Mouse (Mus musculus): ENCODE data around the gene Pidd1. TPM values are rescaled to one million over a fixed set of nuclear protein-coding genes. Genes with fewer than 3 reads are reported as not detected.
"Not testable (repeated sequence)": the region's sequence is repeated elsewhere in the genome, so short reads cannot be mapped to it uniquely, and the experiment has no call there.

Gene Pidd1
- total RNA-seq, 1 experiment from 2014 or later, result 3.5 TPM

DNA sequence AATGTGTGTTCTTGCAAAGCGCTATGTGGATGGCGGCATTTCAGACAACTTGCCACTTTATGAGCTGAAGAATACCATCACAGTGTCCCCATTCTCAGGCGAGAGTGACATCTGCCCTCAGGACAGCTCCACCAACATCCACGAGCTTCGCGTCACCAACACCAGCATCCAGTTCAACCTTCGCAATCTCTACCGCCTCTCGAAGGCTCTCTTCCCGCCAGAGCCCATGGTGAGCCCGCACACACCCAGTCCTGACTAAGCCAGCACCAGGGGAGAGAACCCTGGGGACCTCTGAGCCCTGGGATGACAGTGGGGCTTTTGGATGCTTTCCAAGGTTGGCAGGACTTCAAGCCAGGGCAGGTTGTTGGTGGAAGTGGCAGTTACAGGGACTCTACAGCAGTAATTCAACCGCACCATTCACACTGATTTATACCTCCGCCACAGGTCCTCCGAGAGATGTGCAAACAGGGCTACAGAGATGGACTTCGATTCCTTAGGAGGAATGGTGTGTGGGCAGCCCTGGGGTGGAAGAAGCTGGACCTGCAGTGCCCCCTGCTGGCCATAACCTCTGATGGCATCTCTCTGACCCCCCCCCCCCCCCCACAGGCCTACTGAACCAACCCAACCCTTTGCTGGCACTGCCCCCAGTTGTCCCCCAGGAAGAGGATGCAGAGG, 14.3 kb upstream of the Pidd1 start:
- peak; percentile 81 for DNase-seq

DNA sequence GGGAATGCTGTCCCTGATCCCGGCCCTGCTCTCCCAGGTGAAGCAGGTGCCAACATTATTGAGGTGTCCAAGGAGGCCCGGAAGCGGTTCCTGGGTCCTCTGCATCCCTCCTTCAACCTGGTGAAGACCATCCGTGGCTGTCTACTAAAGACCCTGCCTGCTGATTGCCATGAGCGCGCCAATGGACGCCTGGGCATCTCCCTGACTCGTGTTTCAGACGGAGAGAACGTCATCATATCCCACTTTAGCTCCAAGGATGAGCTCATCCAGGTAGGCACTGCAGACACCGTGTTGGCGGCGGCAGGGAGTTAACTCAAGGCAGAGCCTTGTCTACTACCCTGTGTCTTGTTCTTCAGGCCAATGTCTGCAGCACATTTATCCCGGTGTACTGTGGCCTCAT, 13.4 kb upstream of the Pidd1 start:
- peak; percentile 9 for DNase-seq

DNA sequence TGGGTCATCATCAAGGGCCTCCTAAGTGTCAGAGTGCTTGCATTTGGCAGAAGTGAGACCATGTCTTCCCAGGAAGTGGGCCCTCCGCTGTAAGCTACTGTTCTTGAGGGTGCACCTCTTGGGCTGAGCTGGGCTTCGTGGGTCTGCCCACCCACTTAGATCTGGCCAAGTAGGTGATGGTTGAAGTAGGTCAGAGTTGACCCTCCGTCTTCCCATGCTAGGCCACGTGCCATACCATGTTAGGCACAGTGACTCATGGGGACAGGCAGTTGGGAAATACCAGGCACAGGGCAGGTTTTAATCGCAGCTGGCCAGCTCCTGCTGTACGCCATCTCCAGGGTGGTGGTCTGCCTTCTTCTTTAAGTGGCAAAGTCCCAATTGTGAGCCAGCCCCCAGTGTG, 12.9 kb upstream of the Pidd1 start:
- peak; percentile 80 for DNase-seq

DNA sequence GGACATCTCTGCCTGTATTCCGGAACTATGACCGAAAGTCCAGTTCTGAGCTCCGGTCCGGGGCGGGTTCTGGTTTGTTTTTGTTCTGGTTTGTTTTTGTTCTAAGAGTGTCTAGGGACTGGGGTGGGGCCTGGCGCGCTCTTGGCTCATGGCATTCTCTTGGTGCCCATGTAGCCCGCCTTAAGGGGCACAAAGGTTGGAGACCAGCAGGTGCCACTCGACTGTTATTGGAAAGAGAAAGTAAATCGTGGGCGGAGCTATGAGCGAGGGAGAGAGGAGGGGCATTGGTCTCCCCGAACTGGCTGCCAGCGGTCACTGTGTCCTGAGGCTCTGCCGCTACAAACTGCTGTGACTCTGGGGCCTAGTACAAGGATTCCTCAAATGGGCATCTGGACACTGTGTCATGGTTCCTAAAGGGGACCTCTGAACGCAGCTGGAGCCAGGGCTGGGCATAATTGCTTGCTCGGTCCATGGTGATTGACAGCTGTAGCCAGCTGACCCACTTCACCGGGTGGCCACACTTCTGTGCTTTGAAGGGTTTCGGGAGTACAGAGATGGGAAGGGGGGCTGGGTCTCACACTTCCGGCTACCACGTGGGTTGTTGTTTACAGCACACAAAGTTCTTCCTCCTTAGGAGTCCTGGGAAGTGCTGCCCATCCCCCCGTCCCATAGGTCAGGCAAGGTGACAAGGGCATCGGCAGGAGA, 11.9 kb upstream of the Pidd1 start:
- DNase-seq, result peak; percentile 86

DNA sequence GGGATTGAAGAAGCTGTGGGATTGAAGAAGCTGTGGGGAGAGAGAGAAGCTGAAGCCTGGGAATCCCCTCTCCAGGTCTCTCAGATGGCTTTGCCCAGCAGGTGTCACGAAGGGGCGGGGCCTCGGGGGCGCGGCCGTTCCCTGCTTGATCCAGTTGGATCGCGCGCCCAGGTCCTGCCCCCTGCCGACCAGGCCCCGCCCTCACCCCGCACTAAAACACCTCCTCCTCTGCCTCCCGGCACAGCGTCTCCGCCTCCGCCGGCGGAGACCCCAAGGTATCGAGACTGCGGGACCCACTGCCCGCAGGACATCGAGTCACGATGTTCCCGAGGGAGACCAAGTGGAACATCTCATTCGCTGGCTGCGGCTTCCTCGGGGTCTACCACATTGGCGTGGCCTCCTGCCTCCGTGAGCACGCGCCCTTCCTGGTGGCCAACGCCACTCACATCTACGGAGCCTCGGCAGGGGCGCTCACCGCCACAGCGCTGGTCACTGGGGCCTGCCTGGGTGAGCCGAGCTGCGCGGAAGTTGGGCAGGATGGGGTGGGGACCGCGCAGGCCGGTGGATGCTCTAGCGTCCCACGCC, 11.2 kb upstream of the Pidd1 start, which contains the start of gene Pnpla2:
Pnpla2 (plus strand) TSS at position 232 of the 585 bp plus-strand sequence.
- DNase-seq, result peak; percentile 99

DNA sequence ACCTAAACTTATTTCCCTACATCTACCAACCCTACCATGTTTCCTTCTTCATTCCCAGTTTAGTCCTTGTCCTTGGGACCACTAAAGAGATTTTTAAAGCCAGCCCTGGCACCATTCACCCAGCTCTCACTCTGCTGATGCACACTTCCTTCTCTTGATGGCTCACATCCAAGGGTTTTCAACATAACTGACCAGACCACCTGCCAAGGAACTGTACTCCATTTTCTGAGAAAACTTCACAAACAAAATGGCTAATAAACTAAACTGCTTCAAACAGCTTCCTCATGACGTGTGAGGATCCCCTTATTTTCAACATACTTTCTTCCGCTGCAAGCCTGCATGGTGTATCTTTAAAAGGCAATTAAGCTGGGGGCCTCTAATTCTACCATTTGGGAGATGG, 9.8 kb upstream of the Pidd1 start:
- no peak for DNase-seq

DNA sequence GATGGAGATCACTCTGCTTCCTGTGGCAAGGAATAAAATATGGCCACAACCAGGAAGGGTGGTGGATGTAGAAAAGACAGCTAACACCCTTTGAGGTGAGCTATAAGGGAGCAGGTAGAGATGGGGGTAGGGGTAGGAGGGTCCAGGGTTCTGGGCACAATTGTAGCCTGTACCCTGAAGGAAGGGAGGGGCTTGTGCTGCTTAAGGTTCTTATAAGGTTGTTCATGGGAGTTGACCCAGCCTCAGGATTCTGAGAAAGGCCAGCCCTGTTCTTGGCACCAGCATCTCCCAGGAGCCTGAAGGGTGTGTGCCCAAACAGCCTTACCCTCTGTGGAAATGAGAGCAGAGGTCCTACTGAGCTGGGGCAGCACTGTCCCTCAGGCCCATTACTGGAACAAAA, 8.1 kb upstream of the Pidd1 start:
- peak; percentile 67 for DNase-seq

DNA sequence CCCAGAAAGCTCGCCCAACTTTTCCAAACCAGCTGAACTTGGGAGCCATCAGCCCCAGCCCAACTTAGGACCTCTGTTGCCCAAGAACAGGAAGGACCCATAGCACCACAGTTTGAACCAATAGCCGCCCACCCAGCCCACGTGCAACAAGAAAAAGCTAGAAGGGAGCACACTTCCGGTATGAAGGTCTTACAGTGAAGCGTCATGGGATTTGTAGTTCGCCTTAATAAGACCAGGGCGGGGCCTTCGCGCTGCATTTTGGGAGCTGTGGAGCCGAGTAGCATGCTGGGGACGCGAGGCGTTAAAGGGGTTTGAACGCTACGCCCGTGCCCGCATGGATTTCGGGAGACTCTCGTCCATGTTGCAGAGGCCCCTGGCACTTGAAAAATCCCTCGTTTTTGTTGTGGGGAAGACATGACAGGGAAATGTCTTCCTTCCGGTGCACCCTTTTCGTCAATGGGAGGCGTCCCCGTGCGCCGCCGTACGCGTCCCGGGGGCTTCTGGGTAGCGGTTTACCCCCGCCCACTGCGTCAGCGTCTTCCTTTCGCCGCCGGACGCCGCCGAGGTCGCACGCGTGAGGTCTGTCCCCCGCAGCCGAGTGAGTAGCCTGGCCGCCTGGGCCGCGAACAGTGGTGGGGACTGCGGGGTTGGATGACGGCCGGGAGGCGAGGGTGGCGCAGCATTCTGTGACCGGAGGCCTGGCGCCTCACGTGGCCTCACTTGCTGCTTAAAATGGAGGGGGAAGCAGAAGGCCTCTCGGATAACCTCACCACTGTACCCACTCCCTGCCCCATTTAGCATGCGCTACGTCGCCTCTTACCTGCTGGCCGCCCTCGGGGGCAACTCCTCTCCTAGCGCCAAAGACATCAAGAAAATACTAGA, 3.5 kb upstream of the Pidd1 start, which contains the start of gene Rplp2:
Rplp2 (plus strand) TSS at position 261 of the 882 bp plus-strand sequence.
- DNase-seq, result peak; percentile 97

DNA sequence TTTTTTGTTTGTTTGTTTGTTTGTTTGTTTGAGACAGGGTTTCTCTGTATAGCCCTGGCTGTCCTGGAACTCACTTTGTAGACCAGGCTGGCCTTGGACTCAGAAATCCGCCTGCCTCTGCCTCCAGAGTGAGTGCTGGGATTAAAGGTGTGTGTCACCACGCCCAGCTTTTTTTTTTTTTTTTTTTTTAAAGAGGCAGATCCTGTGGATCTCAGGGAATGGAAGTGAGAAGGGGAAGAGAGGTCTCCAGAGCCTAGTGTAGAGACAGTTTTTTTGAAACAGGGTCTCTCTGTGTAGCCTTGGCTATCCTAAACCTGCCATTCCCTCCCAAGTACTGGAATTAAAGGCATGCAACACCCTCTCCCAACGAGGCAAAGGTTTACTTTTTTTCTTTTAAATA, 2.5 kb upstream of the Pidd1 start:
- DNase-seq, result not testable (repeated sequence)

DNA sequence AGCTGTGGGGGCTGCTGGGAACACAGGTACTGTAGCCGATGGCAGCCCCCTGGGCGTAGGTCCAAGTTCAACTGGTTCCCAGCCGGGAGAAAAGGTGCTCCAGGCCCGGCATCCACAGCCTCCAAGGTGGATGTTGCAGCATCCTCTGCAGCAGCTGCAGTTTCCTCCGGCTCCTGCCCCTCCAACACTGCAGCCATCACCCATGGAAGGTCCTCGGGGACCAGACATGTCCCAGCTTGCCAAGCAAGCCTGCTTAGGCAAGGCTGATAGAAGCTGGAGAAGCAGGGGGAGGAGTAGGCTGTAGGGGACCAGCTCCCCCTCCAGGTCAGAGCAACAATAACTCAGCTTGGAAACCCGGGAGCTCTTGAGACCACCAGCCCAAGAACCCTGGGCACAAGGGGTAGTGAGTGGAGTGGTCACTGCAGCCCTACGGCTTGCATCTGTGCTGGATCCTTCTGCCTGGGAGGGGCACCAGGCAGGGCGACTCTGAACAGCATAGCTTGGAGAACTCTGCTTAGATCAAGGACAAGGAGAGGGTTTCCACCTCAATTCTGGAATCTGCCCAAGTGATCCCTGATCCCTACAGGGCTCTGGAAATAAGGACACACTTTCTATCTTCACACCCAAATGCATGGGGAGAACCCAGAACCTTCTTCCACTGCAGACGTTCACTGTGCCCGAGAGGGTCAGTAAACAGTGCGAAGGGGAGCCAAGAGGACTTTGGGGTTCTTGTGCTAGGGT, 574 bp downstream of the Pidd1 start:
- no peak for DNase-seq

DNA sequence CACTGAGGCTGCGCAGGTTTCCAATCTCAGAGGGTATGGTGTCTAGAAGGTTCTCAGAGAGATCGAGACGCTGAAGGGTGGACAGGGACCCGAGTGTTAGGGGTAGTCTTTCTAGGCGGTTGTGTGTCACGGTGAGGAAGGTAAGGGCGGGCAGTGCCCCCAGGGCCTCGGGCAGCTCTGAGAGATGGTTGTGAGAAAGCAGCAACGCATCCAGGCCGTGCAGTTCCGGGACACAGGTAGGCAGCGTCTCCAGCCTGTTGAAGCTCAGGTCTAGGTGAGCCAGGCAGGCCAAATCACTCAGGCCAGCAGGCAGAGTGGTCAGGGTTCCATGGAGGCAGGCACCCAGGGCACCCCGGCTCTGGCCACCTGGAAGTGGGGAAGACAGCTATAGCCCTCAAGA, 1.6 kb downstream of the Pidd1 start:
- no peak for DNase-seq

DNA sequence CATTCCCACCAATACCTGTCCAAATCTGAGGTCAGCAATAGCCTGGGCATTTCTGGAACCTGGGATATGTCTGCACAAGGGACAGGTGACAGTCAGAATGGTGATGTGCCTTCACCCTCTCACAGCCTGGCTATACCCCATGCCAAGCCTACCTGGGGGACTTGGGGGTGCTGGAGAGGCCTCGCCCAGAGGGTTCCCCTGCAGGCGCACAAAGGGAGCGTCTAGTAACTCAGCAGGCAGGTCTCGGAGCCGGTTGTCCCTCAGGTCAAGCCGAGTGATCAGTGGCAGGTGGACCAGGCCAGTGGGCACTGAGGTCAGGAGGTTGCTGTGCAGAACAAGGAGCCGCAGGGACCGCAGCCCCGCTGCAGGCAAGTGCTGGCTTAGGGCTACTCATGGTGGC, 2.4 kb downstream of the Pidd1 start:
- DNase-seq, result no peak

DNA sequence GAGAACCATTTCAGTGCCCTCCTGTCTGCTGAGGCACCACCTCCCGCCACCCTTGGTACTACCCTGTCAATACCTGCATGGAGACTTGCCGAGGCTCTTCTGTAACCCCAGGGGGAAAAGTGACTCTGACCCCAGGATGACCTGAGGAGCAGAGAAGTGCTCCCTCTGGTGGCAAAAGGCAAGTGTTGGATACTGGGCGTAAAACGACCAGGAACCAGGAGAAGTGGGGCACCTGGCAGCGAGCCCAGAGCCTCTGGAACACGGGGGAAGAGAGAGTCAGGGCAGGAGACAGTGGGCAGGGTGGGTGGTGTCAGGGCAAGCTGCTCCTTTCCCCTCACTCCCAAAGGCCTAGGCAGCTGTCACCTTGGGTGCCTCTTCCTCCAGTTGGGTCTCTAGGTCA, 3.2 kb downstream of the Pidd1 start:
- DNase-seq, result peak; percentile 80

DNA sequence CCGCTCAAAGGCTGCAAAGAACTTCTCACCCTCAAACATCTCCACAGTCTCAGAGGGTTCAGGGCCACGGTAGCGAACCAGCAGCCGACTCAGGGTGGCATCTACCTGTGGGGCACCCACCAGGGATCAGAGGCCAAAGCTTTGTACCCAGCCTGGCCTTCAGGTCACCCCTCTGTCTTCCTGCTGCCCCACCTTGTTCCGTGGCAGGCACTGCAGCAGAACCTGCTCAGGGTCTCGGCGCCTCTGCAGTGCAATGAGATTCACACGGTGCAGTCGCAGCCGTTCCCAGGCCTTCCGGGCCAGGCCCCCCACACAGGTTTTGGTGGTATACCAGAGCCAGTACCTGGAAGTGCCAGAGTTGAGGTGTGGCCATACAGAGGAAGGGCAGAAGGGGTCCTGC, 4.0 kb downstream of the Pidd1 start:
- DNase-seq, result no peak

DNA sequence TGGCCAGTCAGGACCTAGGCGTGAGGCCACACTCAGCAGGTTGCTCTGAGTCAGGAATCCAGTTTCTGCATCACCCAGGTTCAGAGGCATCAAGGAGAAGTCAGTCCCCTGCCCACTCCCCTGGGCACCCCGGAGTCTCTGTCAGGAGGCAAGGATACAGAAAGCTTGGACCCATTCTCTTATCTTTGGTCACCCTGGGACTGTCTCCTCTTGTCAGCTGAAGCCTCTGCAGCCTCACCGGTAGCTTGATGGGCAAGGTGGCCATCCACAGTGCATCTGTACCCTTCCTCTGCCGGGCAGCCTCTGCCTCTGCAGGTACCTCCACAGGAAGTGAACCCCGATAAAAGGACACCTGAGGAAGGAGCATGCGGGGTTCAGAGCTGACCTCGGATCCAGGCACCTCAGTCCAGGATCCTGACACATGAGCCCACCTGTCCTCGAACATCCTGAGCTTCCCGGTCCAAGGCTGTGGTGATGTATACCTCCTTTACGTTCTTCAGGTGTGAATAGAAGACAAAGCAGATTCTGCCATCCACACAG, 4.6 kb downstream of the Pidd1 start:
- DNase-seq, result no peak

DNA sequence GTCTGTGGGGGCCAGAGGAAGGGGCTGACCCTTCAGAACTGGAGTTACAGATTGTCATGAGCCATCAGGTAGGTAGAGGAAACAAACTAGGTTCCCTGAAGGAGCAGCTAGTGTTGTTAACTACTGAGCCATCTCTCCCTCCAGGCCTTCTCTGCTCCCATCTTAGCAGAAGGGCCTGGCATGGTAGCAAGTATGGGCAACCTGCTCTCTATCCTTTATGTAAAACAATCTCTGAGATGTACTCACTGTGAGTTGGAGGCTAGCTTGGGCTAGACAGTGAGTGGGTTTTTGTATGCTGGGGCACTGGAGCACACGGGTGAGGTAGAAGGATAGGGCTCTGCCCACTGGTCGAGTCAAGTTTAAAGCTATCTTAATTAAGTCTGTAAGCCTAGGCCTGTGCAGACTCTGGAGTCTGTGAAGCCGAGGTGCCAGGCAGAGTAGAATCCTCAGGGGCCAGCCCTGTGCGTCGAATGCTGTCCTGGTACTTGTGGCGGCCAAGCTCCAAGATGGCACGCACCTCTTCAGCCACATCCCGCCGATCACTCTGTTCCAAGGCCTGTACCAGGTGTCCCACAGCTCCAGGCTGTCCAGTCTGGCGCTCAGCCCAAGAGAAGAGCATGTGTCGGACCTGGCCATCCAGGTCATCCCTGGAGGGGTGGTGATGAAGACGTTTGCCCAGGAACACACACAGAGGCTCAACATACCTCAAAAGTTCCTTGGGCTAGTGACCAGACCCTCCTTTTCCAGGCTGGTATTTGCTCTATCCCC, 5.4 kb downstream of the Pidd1 start:
- no peak for DNase-seq

DNA sequence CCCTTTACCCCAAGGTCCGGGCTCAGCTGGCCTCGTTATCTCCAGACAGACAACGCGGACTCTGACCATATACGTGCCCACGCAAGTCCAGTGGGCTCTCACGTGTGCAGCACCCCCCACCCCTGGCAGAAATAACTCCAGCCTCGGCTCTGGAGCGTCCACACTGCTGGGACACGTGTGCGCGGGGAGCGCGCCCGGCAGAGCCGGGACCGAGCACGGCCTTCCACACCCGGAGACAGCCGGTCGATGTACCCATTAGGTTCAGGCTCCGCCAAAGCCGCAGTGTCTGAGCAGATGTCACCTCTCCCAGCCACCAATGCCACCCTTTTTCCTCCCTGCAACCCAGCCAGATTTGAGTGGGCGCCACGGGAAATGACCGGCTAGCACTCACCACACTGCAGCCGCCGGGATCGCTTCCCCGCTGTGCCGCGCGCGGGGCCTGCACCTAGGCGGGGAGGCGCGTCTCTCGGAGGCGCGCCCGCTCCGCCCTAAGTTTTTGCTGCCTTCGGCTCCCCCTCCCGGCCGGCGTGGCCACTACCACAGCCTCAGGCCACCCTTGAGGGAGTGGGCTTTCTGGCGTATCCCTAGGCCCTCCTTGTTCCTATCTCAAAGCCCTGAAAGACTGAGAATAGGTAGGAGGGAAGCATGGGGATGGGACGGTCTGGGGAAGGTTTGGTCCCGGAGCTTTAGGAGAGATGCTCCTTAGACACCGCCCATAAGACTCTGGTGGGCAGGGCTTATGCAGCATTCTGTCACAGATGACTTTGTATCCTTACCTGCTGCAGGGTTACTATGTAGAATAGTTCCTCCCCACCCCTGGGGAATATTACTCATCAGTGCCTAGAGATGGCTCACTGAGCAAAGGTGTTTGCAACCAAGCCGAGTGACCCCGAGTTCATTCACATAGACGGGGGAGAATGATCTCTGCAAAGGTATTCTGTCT, 6.4 kb downstream of the Pidd1 start, which contains the start of gene Slc25a22:
Slc25a22 (minus strand) TSS at position 715 of the 943 bp plus-strand sequence.
- peak; percentile 92 for DNase-seq

DNA sequence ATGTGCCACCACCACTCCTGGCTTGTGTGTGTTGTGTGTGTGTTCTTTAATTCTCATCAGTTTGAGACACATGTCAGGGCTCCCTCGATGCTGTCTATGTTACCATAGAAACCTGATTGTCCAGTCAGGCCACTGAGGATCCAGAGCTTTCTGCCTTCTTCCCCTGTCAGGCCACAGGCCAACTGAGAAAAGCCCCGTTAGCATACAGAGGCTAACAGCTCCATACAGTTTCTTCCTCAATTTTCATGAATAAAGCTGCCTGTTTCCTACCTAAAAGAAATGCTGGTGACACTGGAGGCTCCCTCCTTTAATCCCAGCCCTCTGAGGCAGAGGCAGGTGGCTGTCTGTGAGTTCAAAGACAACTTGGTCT, 7.3 kb downstream of the Pidd1 start:
- no peak for DNase-seq

DNA sequence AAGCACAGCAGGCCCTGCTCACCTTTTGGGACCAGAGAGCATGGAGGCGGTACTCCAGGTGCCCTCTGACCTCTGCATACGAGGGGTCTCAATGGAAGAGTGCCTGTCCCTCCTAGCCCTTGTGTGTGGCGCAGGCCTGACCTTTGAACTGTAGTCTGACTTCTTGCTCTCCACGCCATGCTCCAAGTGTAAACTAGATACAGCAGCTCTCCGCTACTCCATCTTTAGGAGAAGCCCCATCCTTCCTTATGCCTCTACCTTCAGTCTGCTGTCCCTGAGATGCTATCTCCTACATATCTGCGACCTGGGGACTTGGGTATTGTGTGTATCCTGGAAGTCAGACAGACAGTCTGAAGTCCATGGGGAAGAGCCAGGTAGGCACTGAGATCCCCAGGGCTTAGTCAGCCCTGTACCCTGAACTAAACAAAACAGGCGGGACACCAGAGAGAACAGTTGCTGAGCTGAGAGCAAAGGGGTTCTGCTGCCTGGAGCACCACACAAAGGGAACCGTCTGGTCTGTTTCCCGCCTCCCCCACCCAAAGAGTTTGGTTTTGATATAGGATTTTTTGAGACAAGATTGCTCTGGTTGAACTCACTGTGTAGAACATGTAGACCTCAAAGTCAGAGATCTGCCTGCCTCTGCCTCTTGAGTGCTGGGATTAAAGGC, 7.8 kb downstream of the Pidd1 start:
- DNase-seq, result no peak

Data from adrenal gland, postnatal 14 days (tissue).